Mouse (Mus musculus): ENCODE measurements around the gene Pkdcc. TPM values are rescaled to one million over a fixed set of nuclear protein-coding genes. Genes with fewer than 3 reads are reported as not detected.
A peak's percentile ranks its signal among the peaks of the same experiment; 100 is the strongest.

Gene Pkdcc
- total RNA-seq, 2 experiments from 2014 or later: 18.3 to 20.1 TPM

GRCm38 (mm10) chr17:83238123-83239058 lies 23.3 kb downstream of the Pkdcc start:
- no peak for DNase-seq (ENCODE audit: extremely low spot score in 1 of 2, low spot score in 1 of 2)

- no peak for DNase-seq (ENCODE audit: extremely low spot score in 1 of 2, low spot score in 1 of 2)
Measured at GRCm38 (mm10) chr17:83244502-83244901, 29.4 kb downstream of the Pkdcc start.

DNA sequence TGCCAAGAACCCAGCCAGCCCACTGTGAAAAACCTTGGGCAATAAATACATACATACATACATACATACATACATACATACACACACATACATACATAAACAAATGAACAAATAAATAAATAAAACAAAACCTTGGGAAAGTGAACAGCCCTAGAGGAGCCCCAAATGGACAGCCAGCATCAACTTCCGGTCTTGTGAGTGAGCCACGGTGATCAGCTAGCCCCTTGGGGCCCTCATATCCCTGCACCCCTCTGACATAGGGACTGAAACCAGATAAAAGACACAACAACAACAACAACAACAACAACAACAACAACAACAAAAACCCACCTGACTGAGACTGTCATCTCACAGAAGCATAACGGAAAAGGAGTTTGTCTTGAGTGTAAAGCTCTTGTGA lies 30.4 kb downstream of the Pkdcc start:
- DNase-seq (ENCODE audit: extremely low spot score in 1 of 2, low spot score in 1 of 2): no peak

DNA sequence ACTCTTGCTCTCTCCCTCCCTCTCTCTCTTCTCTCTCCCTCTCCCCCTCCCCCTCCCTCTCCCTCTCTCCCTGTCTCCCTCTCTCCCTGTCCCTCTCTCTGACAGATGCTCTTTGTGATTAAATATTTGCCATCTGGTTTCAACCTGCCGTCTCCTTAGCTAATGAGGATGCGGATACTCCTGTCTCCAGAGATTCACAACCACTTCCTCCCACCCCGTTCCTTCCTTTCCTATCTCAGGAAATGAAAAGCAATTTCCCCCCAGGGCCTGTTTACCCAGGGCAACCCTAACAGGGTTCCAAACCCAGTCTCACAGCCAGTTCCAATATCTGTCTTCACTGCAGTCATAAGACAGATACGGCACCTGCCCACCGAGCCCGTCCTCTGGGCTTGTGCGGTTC lies 31.0 kb downstream of the Pkdcc start:
- DNase-seq (ENCODE audit: extremely low spot score in 1 of 2, low spot score in 1 of 2): no peak

DNA sequence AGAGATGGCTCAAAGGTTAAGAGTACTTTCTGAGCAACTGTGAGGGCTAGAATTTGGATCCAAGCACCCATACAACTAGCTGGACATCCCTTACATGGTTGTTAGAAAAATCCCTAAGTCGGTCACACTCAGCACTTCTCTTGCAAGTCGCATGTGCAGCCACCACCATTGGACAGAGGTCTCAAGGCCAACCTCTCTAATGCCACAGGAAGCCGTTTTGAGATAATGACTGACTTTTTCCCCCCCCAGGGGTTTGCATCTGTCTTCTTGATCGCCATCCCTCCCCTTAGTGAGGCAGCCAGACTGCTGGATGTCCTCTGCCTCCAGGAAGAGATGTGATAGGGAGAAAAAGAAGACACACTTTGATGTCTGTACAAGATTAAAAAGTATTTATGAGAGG lies 32.1 kb downstream of the Pkdcc start:
- no peak for DNase-seq (ENCODE audit: extremely low spot score in 1 of 2, low spot score in 1 of 2)

DNA sequence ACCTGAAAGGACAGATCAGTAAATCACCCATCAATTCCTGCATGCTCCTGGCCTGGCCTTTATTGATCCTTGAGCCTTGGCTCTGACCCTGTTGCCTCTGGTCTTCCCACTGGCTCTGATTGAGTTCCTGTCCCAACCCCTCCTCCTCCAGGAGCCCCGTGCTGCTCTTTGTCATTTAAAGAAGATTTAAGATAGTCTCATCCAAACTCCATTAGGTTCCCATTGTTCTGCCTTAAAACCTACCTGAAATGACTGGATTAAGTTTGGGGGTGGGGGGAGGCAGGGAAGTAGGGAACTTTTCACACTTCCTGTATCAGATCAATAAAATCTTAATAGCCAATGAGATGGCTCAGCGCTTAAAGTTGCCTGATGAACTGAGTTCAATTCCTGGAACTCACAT lies 33.4 kb downstream of the Pkdcc start:
- DNase-seq (ENCODE audit: extremely low spot score in 1 of 2, low spot score in 1 of 2): no peak

DNA sequence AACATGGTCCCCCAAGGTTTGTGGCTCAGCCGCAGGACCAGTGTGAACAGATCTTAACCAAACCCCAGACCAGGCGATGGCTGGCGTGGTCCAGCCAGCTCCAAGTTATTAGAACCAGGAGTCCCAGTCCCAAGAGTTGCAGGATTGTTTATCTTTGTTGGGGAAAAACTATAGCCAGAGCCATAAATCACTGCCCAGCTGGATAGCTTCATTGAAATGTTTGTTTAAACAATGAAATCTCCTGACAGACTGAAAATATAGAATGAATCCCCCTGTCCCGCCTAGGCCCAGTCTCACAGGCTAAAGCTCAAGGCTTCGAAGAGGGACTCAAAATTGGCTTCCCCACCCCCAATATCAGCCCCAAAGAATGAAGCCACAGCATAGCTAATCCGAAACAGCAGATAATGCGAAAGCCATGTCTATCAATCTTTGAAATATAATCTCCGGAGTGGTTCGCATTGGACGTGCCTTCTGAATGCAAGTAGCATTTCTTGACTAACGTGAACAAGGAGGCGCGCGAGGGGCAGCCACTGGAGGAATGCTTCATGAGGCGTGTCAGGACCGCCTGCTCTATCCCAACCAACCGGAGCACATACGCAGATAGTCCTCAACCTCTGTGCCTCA lies 35.9 kb downstream of the Pkdcc start:
- no peak for DNase-seq (ENCODE audit: extremely low spot score in 1 of 2, low spot score in 1 of 2)

DNA sequence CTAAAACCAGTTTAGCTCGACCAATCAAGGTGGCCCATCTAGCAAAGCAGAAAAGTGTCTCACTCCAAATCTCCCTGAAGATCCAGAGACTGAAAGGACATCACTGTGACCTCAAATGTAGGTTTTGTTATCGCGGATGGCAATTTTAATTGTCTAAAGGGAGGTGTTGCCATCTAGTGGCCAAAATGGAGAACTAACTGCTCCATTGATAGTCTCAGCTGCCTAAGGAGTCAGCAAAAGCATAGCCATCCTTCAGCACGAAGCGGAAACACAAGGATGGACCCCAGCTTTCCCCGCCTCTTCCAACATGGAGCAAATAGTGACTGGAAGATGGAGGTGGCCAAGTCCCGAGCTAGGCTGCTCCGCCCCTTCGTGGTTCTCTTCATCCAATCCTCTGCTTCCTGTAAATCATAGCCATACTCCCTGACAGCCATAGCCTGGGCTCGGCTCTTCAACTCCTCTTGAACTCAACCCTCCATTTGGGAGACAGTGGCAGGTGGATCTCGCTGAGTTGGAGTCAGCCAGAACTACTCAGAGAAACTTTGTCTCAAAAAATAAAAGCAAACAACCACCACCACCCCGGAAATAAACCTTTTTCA lies 38.1 kb downstream of the Pkdcc start:
- peak; percentile 33 to 47 for DNase-seq (ENCODE audit: extremely low spot score in 1 of 2, low spot score in 1 of 2)

- DNase-seq (ENCODE audit: extremely low spot score in 1 of 2, low spot score in 1 of 2): peak; percentile 31 to 36
Measured at GRCm38 (mm10) chr17:83267202-83268128, 52.4 kb downstream of the Pkdcc start.

- peak; percentile 65 to 94 for DNase-seq (ENCODE audit: extremely low spot score in 1 of 2, low spot score in 1 of 2)
Measured at GRCm38 (mm10) chr17:83271509-83271908, 56.4 kb downstream of the Pkdcc start.

DNA sequence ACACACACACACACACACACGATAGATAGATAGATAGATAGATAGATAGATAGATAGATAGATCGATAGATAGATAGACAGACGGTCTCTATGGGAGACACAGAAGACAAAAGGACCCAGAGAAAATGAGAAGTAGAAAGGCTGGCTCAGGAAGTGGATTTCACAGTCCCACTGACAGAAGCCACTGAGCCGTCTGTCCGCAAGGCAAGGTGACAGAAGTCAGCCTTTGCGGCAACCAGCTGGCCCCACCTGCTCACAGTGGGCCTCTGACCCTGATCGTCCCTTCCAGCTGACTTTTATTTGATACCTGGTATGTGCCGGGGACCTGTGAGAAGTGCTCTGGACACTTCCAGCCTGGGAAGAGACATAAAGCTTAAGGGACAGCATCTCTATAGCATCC lies 57.5 kb downstream of the Pkdcc start:
- no peak for DNase-seq (ENCODE audit: extremely low spot score in 1 of 2, low spot score in 1 of 2)

GRCm38 (mm10) chr17:83273636-83274035 lies 58.5 kb downstream of the Pkdcc start:
- DNase-seq (ENCODE audit: extremely low spot score in 1 of 2, low spot score in 1 of 2): no peak

GRCm38 (mm10) chr17:83274101-83274500 lies 59.0 kb downstream of the Pkdcc start:
- DNase-seq (ENCODE audit: extremely low spot score in 1 of 2, low spot score in 1 of 2): no peak

Other genes with a start within 250 kb of the Pkdcc start
- 10 to 100 TPM; 24.8 to 25.9 TPM for gene Eml4, start 135.6 kb downstream of the Pkdcc start, total RNA-seq (2021)

Data from layer of hippocampus, postnatal 25 days (tissue).